Mouse (Mus musculus): ENCODE data around the gene Ttll4. TPM values are rescaled to one million over a fixed set of nuclear protein-coding genes. Genes with fewer than 3 reads are reported as not detected.
A peak's percentile ranks its signal among the peaks of the same experiment; 100 is the strongest.

Gene Ttll4
- polyA plus RNA-seq, 1 experiment = 51.4 TPM

GRCm38 (mm10) chr1:74740846-74741245, 79.3 kb downstream of the Ttll4 start:
- H3K36me3 ChIP-seq (ENCODE audit: control insufficient read depth, insufficient read depth, low read length) = no peaks in the 10 kb centered on the region
- H3K4me1 ChIP-seq (replicated peaks; ENCODE audit: control insufficient read depth, insufficient read depth, low read length) = no peaks in the 10 kb centered on the region
- H3K4me3 ChIP-seq (ENCODE audit: control insufficient read depth, insufficient read depth, low read length) = no peak overlapping the region
- H3K27me3 ChIP-seq (ENCODE audit: control insufficient read depth, insufficient read depth, low read length) = no peaks in the 10 kb centered on the region
- DNase-seq = no peak
- 91% methylated on average over 7 of the region's 7 CpGs for WGBS
- no peak overlapping the region for H3K27ac ChIP-seq (ENCODE audit: control insufficient read depth, insufficient read depth, low read length)
- TF ChIP-seq POLR2A (IDR thresholded peaks at IDR 0.05; ENCODE audit: control insufficient read depth, extremely low read depth, insufficient read depth, low read length, poor library complexity) (no peak), CTCF (IDR thresholded peaks at IDR 0.05; ENCODE audit: borderline replicate concordance, control insufficient read depth, extremely low read depth, insufficient read depth, low read length, poor library complexity) (no peak)

- no peak overlapping the region for H3K4me3 ChIP-seq (ENCODE audit: control insufficient read depth, insufficient read depth, low read length)
- DNase-seq = no peak
- H3K27ac ChIP-seq (ENCODE audit: control insufficient read depth, insufficient read depth, low read length) = no peak overlapping the region
- H3K4me1 ChIP-seq (replicated peaks; ENCODE audit: control insufficient read depth, insufficient read depth, low read length) = no peaks in the 10 kb centered on the region
- TF ChIP-seq POLR2A (IDR thresholded peaks at IDR 0.05; ENCODE audit: control insufficient read depth, extremely low read depth, insufficient read depth, low read length, poor library complexity) (no peak), CTCF (IDR thresholded peaks at IDR 0.05; ENCODE audit: borderline replicate concordance, control insufficient read depth, extremely low read depth, insufficient read depth, low read length, poor library complexity) (no peak)
- no peaks in the 10 kb centered on the region for H3K27me3 ChIP-seq (ENCODE audit: control insufficient read depth, insufficient read depth, low read length)
- 90% methylated on average over 5 of the region's 5 CpGs for WGBS
- H3K36me3 ChIP-seq (ENCODE audit: control insufficient read depth, insufficient read depth, low read length) = no peaks in the 10 kb centered on the region
These were observed 85.8 kb downstream of the Ttll4 start for GRCm38 (mm10) chr1:74747335-74747734.

GRCm38 (mm10) chr1:74748643-74749271, 87.2 kb downstream of the Ttll4 start, which contains the start of gene Prkag3:
TSS of gene Prkag3 (minus strand) at chr1:74749221.
- Histone ChIP-seq H3K4me1 (replicated peaks; ENCODE audit: control insufficient read depth, insufficient read depth, low read length) (peaks cover 6% of the 10 kb centered on the region), H3K27ac (ENCODE audit: control insufficient read depth, insufficient read depth, low read length) (no peak within 1 kb of the TSS), H3K27me3 (ENCODE audit: control insufficient read depth, insufficient read depth, low read length) (no peaks in the 10 kb centered on the region), H3K4me3 (ENCODE audit: control insufficient read depth, insufficient read depth, low read length) (no peak within 1 kb of the TSS), H3K36me3 (ENCODE audit: control insufficient read depth, insufficient read depth, low read length) (no peaks in the 10 kb centered on the region)
- TF ChIP-seq POLR2A (IDR thresholded peaks at IDR 0.05; ENCODE audit: control insufficient read depth, extremely low read depth, insufficient read depth, low read length, poor library complexity) = no peak
- peak; percentile 39; the same call in 1 of the 2 replicates for TF ChIP-seq CTCF (IDR thresholded peaks at IDR 0.05; ENCODE audit: borderline replicate concordance, control insufficient read depth, extremely low read depth, insufficient read depth, low read length, poor library complexity)
- peak; percentile 49 for DNase-seq
- 16% methylated on average over 30 of the region's 30 CpGs for WGBS

- TF ChIP-seq CTCF (IDR thresholded peaks at IDR 0.05; ENCODE audit: borderline replicate concordance, control insufficient read depth, extremely low read depth, insufficient read depth, low read length, poor library complexity) (no peak), POLR2A (IDR thresholded peaks at IDR 0.05; ENCODE audit: control insufficient read depth, extremely low read depth, insufficient read depth, low read length, poor library complexity) (no peak)
- H3K4me3 ChIP-seq (ENCODE audit: control insufficient read depth, insufficient read depth, low read length) = no peak overlapping the region
- DNase-seq = no peak
- H3K4me1 ChIP-seq (replicated peaks; ENCODE audit: control insufficient read depth, insufficient read depth, low read length) = peaks cover 12% of the 10 kb centered on the region
- H3K27ac ChIP-seq (ENCODE audit: control insufficient read depth, insufficient read depth, low read length) = no peak overlapping the region
- H3K36me3 ChIP-seq (ENCODE audit: control insufficient read depth, insufficient read depth, low read length) = no peaks in the 10 kb centered on the region
- no peaks in the 10 kb centered on the region for H3K27me3 ChIP-seq (ENCODE audit: control insufficient read depth, insufficient read depth, low read length)
- 92% methylated on average over 7 of the region's 7 CpGs for WGBS
These were observed 87.8 kb downstream of the Ttll4 start for GRCm38 (mm10) chr1:74749301-74749700.

GRCm38 (mm10) chr1:74750683-74751082, 89.1 kb downstream of the Ttll4 start:
- WGBS = 93% methylated on average over 4 of the region's 4 CpGs
- H3K27ac ChIP-seq (ENCODE audit: control insufficient read depth, insufficient read depth, low read length) = no peak overlapping the region
- no peaks in the 10 kb centered on the region for H3K27me3 ChIP-seq (ENCODE audit: control insufficient read depth, insufficient read depth, low read length)
- H3K4me3 ChIP-seq (ENCODE audit: control insufficient read depth, insufficient read depth, low read length) = no peak overlapping the region
- no peaks in the 10 kb centered on the region for H3K36me3 ChIP-seq (ENCODE audit: control insufficient read depth, insufficient read depth, low read length)
- peaks cover 13% of the 10 kb centered on the region for H3K4me1 ChIP-seq (replicated peaks; ENCODE audit: control insufficient read depth, insufficient read depth, low read length)
- TF ChIP-seq CTCF (IDR thresholded peaks at IDR 0.05; ENCODE audit: borderline replicate concordance, control insufficient read depth, extremely low read depth, insufficient read depth, low read length, poor library complexity) = no peak
- no peak for TF ChIP-seq POLR2A (IDR thresholded peaks at IDR 0.05; ENCODE audit: control insufficient read depth, extremely low read depth, insufficient read depth, low read length, poor library complexity)
- DNase-seq = no peak

- no peak for TF ChIP-seq CTCF (IDR thresholded peaks at IDR 0.05; ENCODE audit: borderline replicate concordance, control insufficient read depth, extremely low read depth, insufficient read depth, low read length, poor library complexity)
- no peak for TF ChIP-seq POLR2A (IDR thresholded peaks at IDR 0.05; ENCODE audit: control insufficient read depth, extremely low read depth, insufficient read depth, low read length, poor library complexity)
- WGBS = 93% methylated on average over 8 of the region's 8 CpGs
- H3K27ac ChIP-seq (ENCODE audit: control insufficient read depth, insufficient read depth, low read length) = no peak overlapping the region
These were observed 90.6 kb downstream of the Ttll4 start for GRCm38 (mm10) chr1:74752150-74752549.

More at GRCm38 (mm10) chr1:74752150-74752549, 90.6 kb downstream of the Ttll4 start:
- Histone ChIP-seq H3K4me3 (ENCODE audit: control insufficient read depth, insufficient read depth, low read length) (no peak overlapping the region), H3K27me3 (ENCODE audit: control insufficient read depth, insufficient read depth, low read length) (no peaks in the 10 kb centered on the region), H3K4me1 (replicated peaks; ENCODE audit: control insufficient read depth, insufficient read depth, low read length) (peaks cover 13% of the 10 kb centered on the region), H3K36me3 (ENCODE audit: control insufficient read depth, insufficient read depth, low read length) (no peaks in the 10 kb centered on the region)
- DNase-seq = no peak

All from thymus, adult 2 months (tissue).